Mouse (Mus musculus) neural tube, embryonic 13.5 days (tissue): ENCODE results near the gene Olfr124. TPM values are rescaled to one million over a fixed set of nuclear protein-coding genes. Genes with fewer than 3 reads are reported as not detected.

Experiments used
- ATAC-seq: fragments of 200-750 bp; cut with Nextera tagmentation; 2 replicates; pipeline ENCODE4 v1.8.0; 2017; ENCODE audit warnings: low read depth, mild to moderate bottlenecking, moderate TSS enrichment, moderate library complexity
- H3K27ac ChIP-seq: fragments of 300-500 bp; sonication (generic); replicated peaks from 2 replicates; pipeline ENCODE4 v1.5.1; 2015; ENCODE audit warnings: moderate library complexity, mild to moderate bottlenecking, inconsistent platforms
- H3K27me3 ChIP-seq: fragments of 300-500 bp; sonication (generic); 2 replicates; pipeline ENCODE4 v1.6.1; 2015; ENCODE audit warnings: mild to moderate bottlenecking, inconsistent platforms
- H3K36me3 ChIP-seq: fragments of 300-500 bp; sonication (generic); 2 replicates; pipeline ENCODE4 v1.6.1; 2015; ENCODE audit warnings: mild to moderate bottlenecking, inconsistent platforms
- H3K4me1 ChIP-seq: fragments of 300-500 bp; sonication (generic); replicated peaks from 2 replicates; pipeline ENCODE4 v1.6.1; 2015; ENCODE audit warnings: inconsistent platforms
- H3K4me2 ChIP-seq: fragments of 300-500 bp; sonication (generic); 2 replicates; pipeline ENCODE4 v1.6.1; 2015; ENCODE audit warnings: inconsistent platforms, mild to moderate bottlenecking, moderate library complexity
- H3K4me3 ChIP-seq: fragments of 300-500 bp; sonication (generic); 2 replicates; pipeline ENCODE4 v1.5.1; 2015; ENCODE audit warnings: mild to moderate bottlenecking, inconsistent platforms
- H3K9ac ChIP-seq: fragments of 300-500 bp; sonication (generic); 2 replicates; pipeline ENCODE4 v1.6.1; 2015; ENCODE audit warnings: moderate library complexity, mild to moderate bottlenecking, inconsistent platforms
- H3K9me3 ChIP-seq: fragments of 300-500 bp; sonication (generic); 2 replicates; pipeline ENCODE4 v1.6.1; 2016; ENCODE audit warnings: inconsistent platforms
- WGBS: fragments of 180-500 bp; shearing (Covaris S2); methylation state at CpG from one replicate; pipeline ENCODE4 v1.1.7; 2015; 5-methylcytosine and 5-hydroxymethylcytosine counted together
- polyA plus RNA-seq: library from polyadenylated mRNA; unstranded; fragments of >200 nt; fragmentation: Nextera tagmentation; extraction: Ambion mirVana; gene quantifications from 2 replicates; pipeline ENCODE4 v1.2.1, GENCODE M21; 2015

Olfr124 gene
- not detected in 2 replicates for polyA plus RNA-seq

- ATAC-seq: no peak
- Histone ChIP-seq H3K27me3 (no peaks in the 10 kb centered on the region), H3K27ac (no peak within 1 kb of the TSS), H3K4me2 (no peak within 1 kb of the TSS), H3K36me3 (no peaks in the 10 kb centered on the region), H3K9ac (no peak within 1 kb of the TSS), H3K4me3 (no peak within 1 kb of the TSS), H3K4me1 (no peaks in the 10 kb centered on the region), H3K9me3 (no peaks in the 10 kb centered on the region)
- 87% methylated on average over 3 of the region's 3 CpGs for WGBS
Observed at GRCm38 (mm10) chr17:37799588-37799987, at the start of gene Olfr124. Olfr124 (plus strand) TSS chr17:37799888.

- no peak within 1 kb of the TSS for H3K4me2 ChIP-seq
- 84% methylated on average over 4 of the region's 4 CpGs for WGBS
Observed at GRCm38 (mm10) chr17:37768307-37768706, 31.4 kb upstream of the Olfr124 start, which contains the start of gene Olfr122. Olfr122 (plus strand) TSS chr17:37768607.

GRCm38 (mm10) chr17:37793229-37793628, 6.5 kb upstream of the Olfr124 start, which contains the start of gene Olfr123:
Olfr123 (plus strand) TSS chr17:37793529.
- 91% methylated on average over 2 of the region's 2 CpGs for WGBS
- no peak within 1 kb of the TSS for H3K4me3 ChIP-seq
- no peak for ATAC-seq
- no peaks in the 10 kb centered on the region for H3K9me3 ChIP-seq
- H3K4me2 ChIP-seq: no peak within 1 kb of the TSS
- H3K27me3 ChIP-seq: no peaks in the 10 kb centered on the region
- H3K36me3 ChIP-seq: no peaks in the 10 kb centered on the region
- H3K9ac ChIP-seq: no peak within 1 kb of the TSS
- no peak within 1 kb of the TSS for H3K27ac ChIP-seq
- H3K4me1 ChIP-seq: no peaks in the 10 kb centered on the region

More at GRCm38 (mm10) chr17:37768307-37768706, 31.4 kb upstream of the Olfr124 start, which contains the start of gene Olfr122:
- Histone ChIP-seq H3K9ac (no peak within 1 kb of the TSS), H3K9me3 (no peaks in the 10 kb centered on the region), H3K27me3 (no peaks in the 10 kb centered on the region), H3K27ac (no peak within 1 kb of the TSS), H3K4me1 (no peaks in the 10 kb centered on the region), H3K36me3 (no peaks in the 10 kb centered on the region), H3K4me3 (no peak within 1 kb of the TSS)
- no peak for ATAC-seq

DNA sequence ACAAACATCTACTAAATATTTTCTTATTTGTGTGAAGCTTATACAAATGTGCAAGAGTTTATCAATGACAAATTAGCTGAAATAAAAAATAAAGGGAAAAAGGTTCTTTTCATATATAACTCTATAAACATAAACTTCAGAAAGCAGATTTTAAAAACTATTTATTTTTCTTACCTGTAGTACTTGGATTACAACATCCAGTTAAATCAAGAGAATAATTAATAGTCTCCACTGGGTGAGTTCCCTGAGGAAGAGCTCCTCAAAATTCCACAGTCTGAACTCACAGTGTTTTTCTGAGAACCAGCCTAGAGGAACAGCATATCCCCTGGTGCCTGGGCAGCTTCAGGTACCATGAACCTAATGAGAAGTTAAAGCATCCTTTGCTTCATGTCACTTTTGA, 33.0 kb downstream of the Olfr124 start, which contains the start of gene Olfr125:
TSS of gene Olfr125 (plus strand) at position 301 of the 400 bp plus-strand sequence.
- Histone ChIP-seq H3K9me3 (no peaks in the 10 kb centered on the region), H3K36me3 (no peaks in the 10 kb centered on the region), H3K4me2 (no peak within 1 kb of the TSS), H3K4me1 (no peaks in the 10 kb centered on the region), H3K27ac (no peak within 1 kb of the TSS), H3K9ac (no peak within 1 kb of the TSS), H3K27me3 (no peaks in the 10 kb centered on the region), H3K4me3 (no peak within 1 kb of the TSS)
- ATAC-seq: no peak

DNA sequence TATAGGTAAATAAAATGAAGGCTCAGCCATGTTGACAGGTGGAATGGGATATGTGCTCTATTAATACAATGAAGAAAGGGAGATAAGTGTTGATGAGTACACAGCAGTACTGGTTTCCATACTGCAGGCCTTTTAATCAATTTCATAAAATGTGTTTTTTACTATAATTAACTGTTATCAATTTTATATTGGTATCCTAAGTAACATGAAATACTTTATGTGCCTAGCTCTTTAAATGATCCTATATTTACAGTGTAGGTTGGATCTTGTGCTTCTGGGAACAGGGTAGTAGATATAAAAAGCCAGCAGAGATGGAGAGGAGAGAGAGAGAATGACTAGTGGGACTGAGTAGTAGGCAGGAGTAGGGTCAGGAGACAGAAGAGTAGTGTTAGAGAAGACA, 47.5 kb downstream of the Olfr124 start, which contains the start of gene Olfr126:
TSS of gene Olfr126 (plus strand) at position 301 of the 400 bp plus-strand sequence.
- Histone ChIP-seq H3K27ac (no peak within 1 kb of the TSS), H3K9me3 (no peaks in the 10 kb centered on the region), H3K9ac (no peak within 1 kb of the TSS), H3K4me1 (no peaks in the 10 kb centered on the region), H3K36me3 (no peaks in the 10 kb centered on the region), H3K4me2 (no peak within 1 kb of the TSS), H3K4me3 (no peak within 1 kb of the TSS), H3K27me3 (no peaks in the 10 kb centered on the region)
- no peak for ATAC-seq

Other genes starting within 250 kb of the Olfr124 start
- gene Olfr112, start 230.4 kb upstream of the Olfr124 start, polyA plus RNA-seq: not detected in 2 replicates
- gene Olfr113, start 222.2 kb upstream of the Olfr124 start, polyA plus RNA-seq: not detected in 2 replicates
- not detected in 2 replicates for gene Olfr114, start 207.1 kb upstream of the Olfr124 start, polyA plus RNA-seq
- not detected in 2 replicates for gene Olfr115, start 172.8 kb upstream of the Olfr124 start, polyA plus RNA-seq
- not detected in 2 replicates for gene Olfr116, start 172.7 kb upstream of the Olfr124 start, polyA plus RNA-seq
- not detected in 2 replicates for gene Olfr117, start 136.1 kb upstream of the Olfr124 start, polyA plus RNA-seq
- gene Olfr118, start 132.9 kb upstream of the Olfr124 start, polyA plus RNA-seq: not detected in 2 replicates
- gene Olfr119, start 103.3 kb upstream of the Olfr124 start, polyA plus RNA-seq: not detected in 2 replicates
- gene Olfr120, start 78.1 kb upstream of the Olfr124 start, polyA plus RNA-seq: not detected in 2 replicates
- gene Olfr121, start 51.0 kb upstream of the Olfr124 start, polyA plus RNA-seq: not detected in 2 replicates
- not detected in 2 replicates for gene Olfr122, start 31.3 kb upstream of the Olfr124 start, polyA plus RNA-seq
- gene Olfr123, start 6.4 kb upstream of the Olfr124 start, polyA plus RNA-seq: not detected in 2 replicates
- gene Olfr125, start 33.1 kb downstream of the Olfr124 start, polyA plus RNA-seq: not detected in 2 replicates
- not detected in 2 replicates for gene Olfr126, start 47.6 kb downstream of the Olfr124 start, polyA plus RNA-seq
- gene Olfr127, start 100.5 kb downstream of the Olfr124 start, polyA plus RNA-seq: not detected in 2 replicates
- not detected in 2 replicates for gene Olfr128, start 120.7 kb downstream of the Olfr124 start, polyA plus RNA-seq
- not detected in 2 replicates for gene Olfr761, start 153.2 kb downstream of the Olfr124 start, polyA plus RNA-seq